Mouse (Mus musculus): ENCODE measurements around the gene Csrnp1.

DNA sequence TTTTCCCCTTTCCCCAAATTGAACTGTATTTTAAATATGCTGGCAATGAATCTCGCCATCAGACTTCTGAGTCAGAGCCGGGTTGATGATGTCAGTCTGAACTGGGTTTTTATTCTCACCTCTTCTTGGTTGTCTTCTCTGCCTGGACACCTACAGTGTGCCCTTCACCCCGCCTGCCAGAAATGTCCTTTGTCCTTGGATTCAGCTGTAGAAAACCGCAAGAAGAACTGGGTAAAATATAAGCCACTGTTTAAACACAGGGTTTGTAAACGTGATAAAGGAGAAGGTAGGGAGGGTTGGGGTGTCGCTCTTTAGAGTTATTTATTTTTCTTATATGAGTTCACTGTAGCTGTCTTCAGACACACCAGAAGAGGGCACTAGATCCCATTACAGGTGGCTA is 48.3 kb upstream of the Csrnp1 start:
- TF ChIP-seq POLR2A (IDR thresholded peaks at IDR 0.05; ENCODE audit: extremely low read depth, insufficient read depth, low read length) = no peak
- TF ChIP-seq CTCF (IDR thresholded peaks at IDR 0.05; ENCODE audit: low read depth, low read length) = no peak

All from liver, adult 2 months (tissue).